Mouse (Mus musculus) spleen, adult 18-20 months (tissue): ENCODE measurements around the gene Nova2.

Experiments used
- DNase-seq, 2 experiments: peaks; one replicate each; pipeline ENCODE4 v3.0.0; 2022; ENCODE audit warnings: mixed read lengths in 2 of 2

Nova2 gene

DNA sequence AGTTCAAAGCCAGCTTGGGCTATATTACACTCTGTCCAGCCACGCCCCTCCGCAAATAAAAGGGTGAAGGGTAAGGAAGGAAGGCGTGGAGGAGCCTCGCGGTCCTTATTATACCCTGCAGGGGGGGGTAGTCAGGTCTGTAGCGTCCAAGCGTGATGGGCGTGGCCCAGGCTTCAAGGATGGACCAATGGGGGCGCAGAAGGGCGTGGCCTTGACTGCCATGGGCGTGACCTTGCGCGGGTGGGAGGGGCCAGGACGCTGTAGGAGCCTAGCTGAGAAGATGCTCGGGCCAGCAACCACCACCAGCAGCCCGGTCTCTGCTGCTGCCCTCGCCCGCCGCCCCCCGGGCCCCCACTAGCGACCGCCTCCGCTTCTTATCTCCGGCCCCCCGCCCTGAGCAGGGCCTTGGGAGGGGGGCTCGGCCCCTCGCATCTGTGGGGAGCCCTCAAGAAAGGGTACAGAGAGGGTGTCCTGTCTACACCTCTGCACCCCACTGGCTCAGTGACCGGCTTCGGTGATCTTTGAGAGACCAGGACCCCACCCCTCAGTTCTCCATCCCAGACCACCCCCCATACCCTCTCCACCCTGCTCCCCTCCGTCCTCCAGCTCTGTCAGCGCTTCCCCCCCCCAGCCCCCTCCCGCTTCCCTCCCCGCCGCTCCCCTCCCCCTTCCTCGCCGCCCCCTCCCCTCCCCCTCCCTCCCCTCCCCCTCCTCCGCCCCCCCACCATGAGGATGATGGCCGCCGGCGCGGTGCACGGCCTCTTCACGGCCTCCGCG, at the start of gene Nova2:
Nova2 (plus strand) TSS at position 727 of the 777 bp plus-strand sequence.
- peak; percentile 48 to 53 for DNase-seq

DNA sequence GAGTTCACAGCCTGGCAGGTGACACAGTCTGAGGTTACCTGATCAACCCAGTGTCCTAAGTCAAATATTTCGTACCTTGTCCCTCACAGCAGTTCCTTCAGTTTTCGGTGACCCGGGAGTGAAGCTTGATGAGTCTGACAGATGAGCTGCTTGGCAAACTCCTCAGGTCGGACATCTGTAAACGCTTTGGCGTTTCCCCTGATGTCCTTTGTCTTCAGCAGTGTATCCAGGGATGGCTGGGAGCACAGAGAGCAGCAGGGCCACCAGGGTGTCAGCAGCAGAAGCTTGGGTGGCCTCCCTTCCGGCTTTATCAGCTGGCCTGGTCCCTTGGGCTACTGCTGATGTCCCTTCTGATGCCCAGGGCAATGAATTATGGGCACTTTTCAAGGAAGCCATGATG, 47.0 kb upstream of the Nova2 start:
- DNase-seq: no peak

DNA sequence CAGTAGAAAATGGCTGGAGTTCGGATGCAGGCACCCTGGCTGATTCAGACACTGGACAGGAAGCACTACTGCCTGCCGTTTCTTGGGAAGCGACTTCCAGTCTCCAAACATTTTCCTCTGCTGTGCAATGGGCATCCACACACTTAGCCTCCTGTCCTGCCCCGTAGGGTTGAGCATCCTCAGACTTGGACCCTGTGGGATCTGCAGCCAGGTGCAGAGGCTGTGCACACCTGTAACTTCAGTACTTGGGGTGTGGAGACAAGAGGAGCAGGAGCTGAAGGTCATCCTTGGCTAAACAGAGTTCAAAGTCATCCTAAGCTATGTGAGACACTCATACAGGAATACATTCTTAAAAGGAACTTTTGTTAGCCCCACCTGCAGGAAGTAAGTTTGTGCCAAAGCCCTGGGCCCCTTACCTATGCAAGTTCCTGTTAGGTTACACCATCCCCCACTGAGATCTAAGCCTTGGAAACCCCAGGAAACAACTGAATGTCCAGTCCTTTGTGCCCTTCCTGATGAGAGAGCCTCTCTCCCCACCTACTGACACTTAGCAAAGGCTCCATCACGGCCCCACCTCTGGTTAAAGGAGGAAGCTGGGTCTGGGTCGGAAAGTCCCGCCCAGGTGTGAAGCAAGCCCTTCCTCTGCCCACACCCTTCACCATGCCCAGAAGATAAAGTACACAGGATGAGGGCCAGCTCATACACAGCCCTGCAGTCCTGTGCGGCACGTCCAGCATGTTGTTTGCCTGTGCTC, 41.5 kb upstream of the Nova2 start:
- peak; percentile 38 to 47 for DNase-seq

DNA sequence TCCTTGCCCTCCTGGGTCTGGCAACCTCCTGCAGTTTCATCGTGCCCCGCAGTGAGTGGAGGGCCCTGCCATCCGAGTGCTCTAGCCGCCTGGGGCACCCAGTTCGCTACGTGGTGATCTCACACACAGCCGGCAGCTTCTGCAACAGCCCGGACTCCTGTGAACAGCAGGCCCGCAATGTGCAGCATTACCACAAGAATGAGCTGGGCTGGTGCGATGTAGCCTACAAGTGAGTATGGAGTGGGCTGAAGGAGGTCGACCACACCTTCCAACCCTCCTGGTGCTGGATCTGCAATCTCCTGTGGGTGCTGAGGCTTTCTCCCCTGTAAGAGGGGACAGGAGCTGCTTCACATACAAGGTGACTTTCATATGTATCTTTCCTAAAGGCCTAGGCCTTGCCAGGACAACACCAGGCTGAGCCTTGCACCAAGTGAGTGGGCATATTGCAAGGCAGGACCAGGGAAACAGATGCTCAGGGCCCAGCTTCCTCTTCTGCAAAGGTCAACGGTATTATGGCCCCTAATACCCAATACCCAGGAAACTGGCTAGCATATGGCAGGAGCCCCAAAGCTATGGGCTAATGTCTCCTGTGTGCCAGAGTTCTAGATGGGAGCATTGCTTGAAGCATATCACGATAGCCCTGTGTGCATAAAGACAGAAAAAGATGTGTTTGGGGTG, 40.8 kb upstream of the Nova2 start:
- no peak for DNase-seq

DNA sequence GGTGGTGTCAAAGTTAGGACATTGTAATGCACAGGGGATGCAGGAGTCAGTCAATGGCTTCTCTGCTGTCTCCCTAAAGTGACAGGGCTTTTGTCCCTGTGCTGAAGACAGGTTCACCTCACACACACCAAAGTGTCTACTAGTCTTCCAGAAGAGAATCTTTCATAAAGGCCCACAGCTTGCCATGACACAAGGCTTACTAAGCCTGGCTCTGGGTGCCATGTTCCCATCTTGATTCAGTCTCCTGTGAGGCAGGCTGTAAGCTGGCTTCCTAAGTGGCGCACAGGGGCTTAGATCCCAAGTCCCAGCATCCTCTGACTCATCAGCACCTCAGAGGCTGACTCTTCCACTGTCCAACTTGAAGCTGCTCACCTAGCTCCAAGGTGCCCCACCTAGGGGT, 38.7 kb upstream of the Nova2 start:
- no peak for DNase-seq

DNA sequence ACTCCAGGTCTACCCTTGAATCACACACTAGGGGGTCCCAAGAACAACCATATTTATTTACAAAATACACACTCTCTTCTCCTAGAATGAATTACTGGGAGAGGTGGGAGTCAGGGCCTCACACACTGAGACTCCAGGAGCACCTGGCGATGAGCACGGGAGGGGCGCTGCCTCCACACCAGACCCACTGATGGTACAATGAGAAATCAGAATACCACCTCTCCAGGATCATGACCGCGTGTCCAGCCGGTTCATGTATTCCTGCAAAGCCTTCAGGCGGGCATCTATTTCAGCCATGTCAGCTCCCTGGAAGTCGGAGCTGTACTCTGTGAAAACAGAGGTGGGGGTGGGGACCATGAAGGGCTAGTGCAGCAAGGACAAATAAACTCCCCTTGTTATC, 34.8 kb upstream of the Nova2 start:
- no peak for DNase-seq

DNA sequence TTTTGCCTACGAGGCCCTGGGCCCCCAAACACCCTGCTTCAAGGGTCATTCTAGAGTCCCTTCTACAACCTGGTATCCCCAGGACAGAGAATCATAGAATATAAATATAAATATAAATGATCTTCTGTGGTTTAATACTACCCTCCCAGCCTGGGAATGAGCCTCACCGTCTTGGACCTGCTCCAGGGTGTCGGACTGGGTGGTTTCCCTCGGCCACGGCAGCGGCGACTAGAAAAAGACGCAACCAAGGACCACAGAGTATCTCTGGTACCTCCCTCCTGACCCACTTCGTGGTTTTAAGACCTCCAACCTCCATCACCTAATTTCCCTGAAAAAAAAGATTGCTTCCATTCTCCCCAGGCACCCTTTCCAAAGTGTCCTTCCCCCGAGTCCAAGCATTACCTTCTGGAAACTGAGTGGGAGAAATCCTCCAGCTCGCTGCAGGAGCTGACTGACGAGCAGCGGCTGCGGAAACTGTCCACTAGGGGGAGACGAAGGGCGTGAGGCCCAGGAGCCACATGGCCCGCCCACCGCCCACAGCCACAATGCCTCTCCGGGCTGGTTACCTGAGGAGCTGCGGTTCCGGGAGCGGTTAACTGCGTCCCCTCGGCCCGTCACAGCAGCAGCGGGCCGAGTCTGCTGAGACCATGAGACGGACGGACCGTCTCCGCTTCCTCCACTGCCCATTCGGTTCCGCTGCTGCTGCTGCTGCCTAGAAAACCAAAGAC, 33.7 kb upstream of the Nova2 start:
- DNase-seq: peak; percentile 66 to 82

DNA sequence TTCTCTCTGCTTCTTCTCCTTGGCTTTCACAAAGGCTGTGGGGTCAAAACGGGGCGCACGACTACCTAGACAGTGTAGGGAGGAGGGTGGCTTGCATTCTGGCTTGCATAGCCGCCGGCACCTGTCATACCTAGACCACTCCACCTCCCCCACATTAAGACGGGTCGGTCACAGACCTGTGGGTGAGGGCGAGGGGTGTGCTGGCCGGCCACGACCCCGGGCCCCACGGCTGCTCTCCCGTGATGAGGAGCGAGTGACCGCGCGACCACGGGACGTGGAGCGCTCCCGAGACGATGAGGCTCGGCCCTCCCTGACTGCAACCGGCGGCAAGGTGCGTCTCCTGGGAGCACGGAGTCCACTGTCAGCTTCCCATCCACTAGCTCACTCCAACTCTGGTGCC, 32.7 kb upstream of the Nova2 start:
- no peak for DNase-seq

DNA sequence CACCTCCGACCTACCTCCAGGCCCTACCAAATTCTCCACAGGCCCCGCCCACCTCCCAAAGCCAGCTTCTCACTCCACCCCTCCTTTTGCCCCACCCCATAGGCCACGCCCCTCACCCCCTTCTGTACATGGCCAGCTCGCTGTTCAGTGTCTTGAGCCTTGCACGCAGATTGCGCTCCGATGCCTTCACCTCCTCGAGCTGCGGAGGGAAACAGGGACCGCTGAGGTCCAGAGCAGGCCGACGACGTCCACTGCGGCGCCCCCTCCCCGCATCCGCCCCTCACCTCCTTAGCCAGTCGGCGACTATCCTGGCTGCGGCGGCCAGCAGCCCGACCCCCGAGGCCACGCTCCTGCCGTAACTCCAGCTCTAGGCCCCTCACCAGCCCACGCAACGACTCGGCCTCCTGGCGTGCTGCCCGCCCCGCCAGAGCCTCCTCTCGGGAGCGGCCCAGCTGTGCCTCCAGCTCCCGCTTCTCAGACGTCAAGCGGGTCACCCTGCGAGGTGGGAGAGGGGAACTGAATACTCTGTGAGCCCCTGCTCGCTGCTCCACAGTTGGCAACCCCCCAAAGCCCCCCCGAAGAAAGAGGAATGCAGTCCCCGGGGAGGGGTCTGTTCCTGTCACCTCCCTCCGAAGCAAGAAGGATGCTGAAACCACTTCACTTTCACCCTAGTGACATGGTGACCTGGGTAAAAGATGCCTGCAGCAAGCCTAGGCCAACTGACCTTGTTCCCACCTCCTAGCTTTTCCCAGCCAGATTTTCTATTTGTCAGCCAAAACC, 31.8 kb upstream of the Nova2 start:
- peak in 1 of 2 experiments; percentile 50 for DNase-seq

DNA sequence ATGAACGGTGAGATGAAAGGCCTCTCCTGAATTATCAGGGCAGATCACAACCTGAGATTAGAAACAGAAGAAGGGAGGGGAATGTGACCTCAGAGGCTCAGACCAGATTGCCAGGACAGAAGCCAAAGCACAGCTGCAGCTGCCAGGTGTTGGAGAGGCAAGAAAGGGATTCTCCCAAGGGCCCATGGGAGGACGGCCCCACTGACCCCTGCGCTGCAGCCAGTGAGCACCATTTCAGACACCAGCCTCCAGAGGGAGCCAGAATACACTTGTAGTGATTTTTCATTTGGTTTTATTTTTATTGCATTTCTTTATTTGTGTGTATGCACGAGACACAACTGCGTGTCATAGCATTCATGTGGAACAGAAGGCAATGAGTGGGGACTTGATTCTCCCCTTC, 29.2 kb upstream of the Nova2 start:
- DNase-seq: peak in 1 of 2 experiments; percentile 26

DNA sequence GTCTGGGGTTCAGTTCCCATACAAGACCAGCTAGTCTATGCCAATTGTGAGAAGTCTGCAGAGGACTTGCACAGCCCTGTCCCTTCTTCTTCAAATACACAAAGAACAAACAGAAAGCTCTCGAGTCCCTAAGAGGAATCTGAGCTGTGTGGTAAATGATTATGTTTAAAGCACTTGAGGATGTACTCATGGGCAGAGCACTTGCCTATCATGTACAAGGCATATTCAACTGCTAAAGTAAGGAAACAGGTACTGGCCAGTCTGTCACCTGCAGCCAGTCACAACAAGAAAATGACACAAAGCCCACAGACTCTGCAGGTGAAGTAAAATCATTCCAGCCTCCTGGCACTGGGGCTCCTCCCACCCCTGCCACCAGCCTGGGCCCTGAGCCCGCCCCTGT, 25.2 kb upstream of the Nova2 start:
- no peak for DNase-seq

DNA sequence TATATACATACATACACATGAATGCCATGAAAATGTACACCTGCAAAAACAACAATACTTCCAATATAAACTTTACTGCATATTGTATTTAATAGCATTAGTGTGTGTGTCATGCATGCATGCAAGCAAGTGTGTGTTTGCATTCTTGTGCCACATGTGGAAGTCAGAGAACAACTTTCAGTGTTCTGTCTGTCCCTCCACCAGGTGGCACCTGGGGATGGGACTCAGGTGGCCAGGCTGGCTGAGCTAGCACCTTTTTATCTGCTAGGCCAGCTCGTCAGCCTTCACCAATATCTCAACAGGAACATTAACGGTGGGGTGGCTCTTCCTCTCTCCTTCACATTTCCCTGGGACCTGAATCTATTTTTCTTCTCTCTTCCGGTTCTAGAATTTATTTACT, 23.2 kb upstream of the Nova2 start:
- no peak for DNase-seq

DNA sequence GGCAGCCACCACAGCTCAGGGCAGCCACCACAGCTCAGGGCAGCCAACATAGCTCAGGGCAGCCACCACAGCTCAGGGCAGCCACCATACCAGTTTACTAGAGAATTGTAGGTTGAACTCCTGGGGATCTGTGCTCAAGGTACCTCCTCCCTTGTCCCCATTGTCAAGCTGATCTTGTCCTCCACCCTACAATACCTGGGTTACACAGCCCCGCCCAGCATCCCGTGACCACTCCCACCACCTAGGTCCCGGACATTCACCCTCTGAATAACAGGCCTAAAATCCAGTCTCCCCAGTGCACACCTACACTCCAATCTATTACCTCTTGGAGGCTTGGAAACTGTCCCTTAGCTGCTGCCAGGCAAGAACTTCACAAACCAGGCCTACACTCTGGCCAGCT, 20.7 kb upstream of the Nova2 start:
- DNase-seq: no peak

DNA sequence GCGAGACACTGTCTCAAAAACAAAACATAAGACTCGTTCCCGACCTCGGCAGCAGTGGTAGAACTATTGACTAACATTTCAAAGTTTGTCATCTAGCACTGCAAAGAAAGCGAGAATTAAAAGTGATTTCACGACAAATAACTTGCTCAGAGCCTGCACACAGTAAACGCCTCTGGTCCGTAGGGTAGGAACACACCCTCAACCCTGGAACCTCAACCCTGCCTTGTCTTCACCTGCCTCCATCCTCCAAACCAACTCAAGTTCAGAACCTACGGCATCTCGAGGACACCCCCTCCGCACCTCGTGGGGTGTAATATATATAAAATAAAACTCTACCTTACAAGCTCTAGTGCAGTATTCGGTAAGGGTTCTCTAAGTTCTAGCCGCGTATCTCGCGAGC, 15.9 kb upstream of the Nova2 start:
- DNase-seq: no peak

DNA sequence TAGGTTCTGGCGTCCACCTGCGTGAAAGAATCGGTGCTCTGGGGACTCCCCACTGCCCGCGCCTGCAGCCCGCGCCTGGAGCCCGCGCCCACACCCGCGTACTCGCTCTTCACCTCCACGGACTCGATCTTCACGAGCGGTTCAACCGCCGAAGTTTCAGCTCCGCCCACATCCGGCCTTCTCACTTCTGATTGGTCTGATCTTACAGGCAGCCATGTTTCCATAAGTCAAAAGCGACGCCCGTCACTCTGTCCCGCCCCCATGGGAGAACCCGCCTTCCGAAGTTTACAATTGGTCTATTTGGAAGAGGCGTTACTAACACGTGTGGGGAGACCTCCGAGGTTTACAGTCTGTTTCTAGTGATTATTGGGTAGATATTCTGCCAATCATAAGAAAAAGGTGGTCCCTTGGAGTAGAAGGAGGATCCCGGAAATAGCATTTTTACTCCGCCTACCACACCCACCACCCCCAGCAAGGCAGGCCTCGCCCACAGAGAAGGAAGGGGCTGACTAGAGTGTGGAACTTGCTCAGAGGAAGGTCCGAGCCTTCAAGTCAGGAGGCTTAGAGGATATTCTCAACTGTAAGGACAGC, 15.4 kb upstream of the Nova2 start, which contains the start of gene Ccdc61:
Ccdc61 (minus strand) TSS at position 175 of the 591 bp plus-strand sequence.
- peak; percentile 95 to 97 for DNase-seq

DNA sequence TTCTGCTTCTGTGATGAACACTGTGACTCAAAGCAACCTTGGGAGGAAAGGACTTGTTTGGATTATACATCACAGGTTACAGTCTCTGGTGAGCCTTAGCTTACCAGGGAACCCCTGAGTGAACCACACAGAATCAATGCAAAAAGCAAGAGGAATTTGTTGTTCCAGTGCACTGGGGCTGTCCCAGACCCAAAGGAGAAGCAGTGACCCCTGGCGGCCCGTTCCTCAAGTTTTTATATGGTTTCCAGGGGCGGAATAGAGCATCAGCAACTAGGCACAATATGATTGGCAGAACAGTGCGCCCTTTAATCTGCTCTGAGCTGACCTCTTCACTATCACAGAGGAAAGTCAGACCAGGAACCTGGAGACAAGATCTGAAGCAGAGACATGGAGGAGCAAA, 9.4 kb upstream of the Nova2 start:
- DNase-seq: no peak

DNA sequence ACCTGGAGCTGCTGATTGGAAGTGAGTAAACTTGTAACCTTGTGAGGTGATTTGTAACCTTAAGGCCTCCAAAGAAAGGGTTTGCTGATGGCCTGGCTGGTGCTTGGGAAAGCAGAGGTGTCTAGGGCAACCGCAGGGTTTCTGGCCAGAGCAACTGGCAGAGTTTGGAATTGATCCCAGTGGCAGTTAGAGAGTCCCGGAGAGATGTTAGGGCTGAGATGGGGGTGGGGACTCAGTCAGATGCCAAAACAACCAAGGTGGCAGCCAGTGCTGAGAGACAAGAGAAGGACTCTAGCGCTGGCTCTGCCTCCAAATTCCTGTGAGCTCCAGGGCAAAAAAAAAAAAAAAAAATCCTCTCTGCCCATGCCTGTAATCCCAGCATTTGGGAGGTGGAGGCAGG, 7.8 kb upstream of the Nova2 start:
- DNase-seq: no peak

DNA sequence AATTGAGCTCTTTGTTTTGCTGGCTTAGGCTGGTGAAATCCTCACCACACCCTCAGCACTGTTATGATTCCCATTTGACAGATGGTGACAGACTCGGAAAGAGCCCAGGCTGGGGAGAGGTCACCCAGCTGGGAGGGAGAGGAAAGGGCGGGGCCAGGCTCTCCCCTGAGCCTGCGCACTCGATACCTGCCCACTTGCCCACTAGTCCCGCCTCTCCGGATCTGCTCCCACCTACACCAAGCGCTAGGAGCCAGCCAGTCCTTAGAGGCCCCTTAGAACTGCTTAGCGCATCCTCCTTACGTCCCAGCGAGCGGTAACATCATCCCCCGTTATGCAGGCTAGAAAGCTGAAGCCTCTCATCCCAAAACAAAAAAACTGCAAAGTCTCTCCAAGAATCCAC, 4.6 kb upstream of the Nova2 start:
- DNase-seq: peak in 1 of 2 experiments; percentile 16

DNA sequence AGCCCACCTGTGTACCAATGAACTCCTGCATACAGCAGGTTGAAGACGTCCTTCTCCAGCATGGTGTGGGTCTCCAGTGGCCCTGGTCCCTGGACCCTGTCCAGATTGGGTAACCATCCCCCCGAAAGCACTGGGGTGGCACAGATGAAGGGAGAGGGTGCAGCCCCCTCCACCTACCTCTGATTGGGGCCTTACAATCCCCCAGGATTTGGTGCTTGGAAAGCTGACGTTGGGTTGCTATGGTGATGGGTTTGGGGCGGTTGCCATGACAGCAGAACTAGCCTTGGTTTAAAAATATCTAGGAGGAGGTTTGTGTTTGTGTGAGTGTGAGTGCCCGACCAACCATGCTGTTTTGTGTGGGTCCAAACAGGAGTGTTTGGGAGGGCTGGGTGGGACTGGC, 2.9 kb upstream of the Nova2 start:
- no peak for DNase-seq

DNA sequence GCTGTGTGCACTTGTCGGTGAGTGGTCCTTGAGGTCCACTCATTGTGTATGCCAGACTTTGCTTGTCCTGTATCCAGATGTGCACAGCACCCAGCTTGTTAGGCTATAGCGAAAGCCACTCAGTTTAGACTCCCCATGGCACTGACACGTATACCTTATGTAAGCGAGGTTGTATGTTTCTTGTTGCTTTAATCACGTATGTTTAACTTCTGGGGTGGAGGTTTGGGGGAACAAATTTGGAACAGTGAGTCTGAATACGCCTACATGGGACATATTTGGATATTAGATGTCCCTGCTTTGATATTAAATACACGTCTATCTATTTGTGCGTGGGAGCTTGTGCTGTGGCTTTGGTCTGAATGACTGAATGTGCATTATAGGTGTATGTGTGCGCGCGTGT, 2.4 kb upstream of the Nova2 start:
- DNase-seq: no peak

DNA sequence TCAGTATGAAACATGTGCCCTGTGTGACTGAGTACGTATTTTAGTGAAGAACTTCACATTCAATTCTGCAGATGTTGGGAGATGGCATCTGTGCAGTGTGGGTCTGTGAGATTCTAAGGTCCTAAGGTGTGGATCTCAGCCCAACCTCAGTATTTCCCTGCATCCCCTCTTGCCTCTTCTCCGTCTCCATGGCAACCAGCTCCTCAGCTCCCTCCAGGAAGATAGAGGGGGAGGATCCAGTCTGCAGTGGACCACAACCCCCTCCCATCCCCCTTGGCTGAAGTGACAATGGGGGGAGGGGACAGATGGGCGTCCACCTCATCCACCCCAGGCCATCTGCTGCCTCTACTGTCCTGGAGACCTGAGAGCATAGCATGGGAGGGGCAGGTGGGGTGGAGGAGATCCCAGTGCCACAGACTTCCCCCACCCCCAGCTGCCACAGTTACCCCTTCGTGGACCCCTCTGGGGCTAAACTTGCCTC, 1.9 kb upstream of the Nova2 start:
- DNase-seq: no peak

DNA sequence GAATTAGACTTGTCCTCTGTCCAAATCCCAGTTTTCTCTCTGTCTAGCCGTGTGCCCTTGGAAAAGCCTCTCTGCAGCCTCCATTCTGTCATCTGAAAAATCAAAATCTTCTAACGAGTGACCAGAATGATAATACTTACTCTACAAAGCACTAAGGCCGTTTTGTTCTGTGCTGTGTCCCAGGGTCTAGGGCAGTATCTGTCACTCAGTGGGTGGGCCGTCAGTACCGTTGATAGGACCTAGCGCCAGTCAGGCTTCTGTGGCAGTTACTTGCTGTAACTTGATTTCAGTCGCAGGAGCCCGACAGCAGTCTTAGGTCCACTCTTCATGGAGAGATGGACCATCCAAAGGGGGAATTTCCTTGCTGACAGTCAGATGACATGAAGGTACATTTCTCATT, 1.4 kb upstream of the Nova2 start:
- no peak for DNase-seq
